Mouse (Mus musculus) stomach, postnatal 0 days (tissue): ENCODE measurements around the gene Gabbr1.

Experiments
- CTCF ChIP-seq: IDR thresholded peaks from 2 replicates; pipeline ENCODE4 v1.5.1; 2016; ENCODE audit warnings: antibody characterized with exemption, low read depth, mild to moderate bottlenecking, moderate library complexity
- EP300 ChIP-seq: optimal IDR thresholded peaks from 2 replicates; pipeline ENCODE3; 2016; ENCODE audit warnings: antibody characterized with exemption

GRCm38 (mm10) chr17:37039127-37039894, 6.5 kb upstream of the Gabbr1 start:
- no peak for TF ChIP-seq CTCF
- no peak for TF ChIP-seq EP300
